ENCODE assay signal across 16 mouse cellular contexts in the genomic region with DNA sequence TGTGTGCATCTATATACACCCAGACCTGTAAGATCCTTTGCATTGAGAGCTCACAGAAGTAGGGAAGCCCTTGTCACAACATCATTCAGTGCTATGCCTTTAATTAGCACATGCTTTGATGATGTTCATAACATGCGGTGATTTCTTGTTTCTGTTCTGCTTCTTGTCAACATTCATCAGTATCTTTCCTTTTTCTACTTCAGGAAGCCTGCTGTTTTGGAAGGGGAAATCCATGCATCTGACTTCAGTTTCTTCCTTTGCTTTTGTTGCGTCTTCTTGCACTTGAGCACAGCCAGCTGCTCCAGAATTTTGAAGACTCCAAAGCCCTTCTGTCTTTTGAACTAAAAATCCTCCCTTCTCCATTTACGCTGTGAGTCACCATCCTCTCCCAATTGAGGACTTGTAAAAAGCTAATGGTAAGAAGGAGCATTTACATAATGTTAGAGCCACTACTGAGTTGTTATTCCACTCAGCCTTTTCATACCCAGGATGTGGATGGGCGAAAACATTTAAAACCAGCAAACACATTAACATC.
DNase-seq lines count a peak whose midpoint lies in the region; ATAC-seq and TF ChIP-seq lines count a peak whose summit lies in the region.
"Had no signal": no experiment of that assay in that cellular context is flagged by ENCODE, and none has a peak within 500 bp of the region (broad histone marks: within the 10 kb centered on the region; RNA-seq: fewer than 3 reads in every experiment).

No protein-coding gene starts in this region.

- peak; percentile 83 for DNase-seq in brain, embryonic 14.5 days (ENCODE audit: low read depth)
- DNase-seq in layer of hippocampus, adult 8-10 months (ENCODE audit: low spot score in 2 of 2) = peak; percentile 8 to 36
- peak; percentile 21 to 86 for DNase-seq in left cerebral cortex, postnatal 25 days (ENCODE audit: low spot score in 2 of 2)
- DNase-seq in adrenal gland, postnatal 4 days (ENCODE audit: low spot score in 2 of 2) = no peak
- no peak for DNase-seq in thymus, adult 2 months
- DNase-seq in gastrocnemius, postnatal 14 days = no peak
- DNase-seq: adrenal gland, adult 8-10 months; gastrocnemius, postnatal 10 days; heart, postnatal 36 days; lung, postnatal 14 days; thymus, adult 18-20 months had no signal

- H3K4me3 ChIP-seq in forebrain, embryonic 15.5 days = no peak overlapping the region
- H3K4me3 ChIP-seq in forebrain, embryonic 12.5 days (replicated peaks) = no peak overlapping the region
- no peak overlapping the region for H3K4me3 ChIP-seq in thymus, adult 2 months (ENCODE audit: control insufficient read depth, insufficient read depth, low read length)
- H3K4me3 ChIP-seq: limb, embryonic 10.5 days; midbrain, embryonic 12.5 days had no signal

- H3K4me1 ChIP-seq in forebrain, embryonic 15.5 days = peaks cover 20% of the 10 kb centered on the region
- H3K4me1 ChIP-seq in forebrain, embryonic 12.5 days = no peaks in the 10 kb centered on the region
- no peaks in the 10 kb centered on the region for H3K4me1 ChIP-seq in thymus, adult 2 months (replicated peaks; ENCODE audit: control insufficient read depth, insufficient read depth, low read length)
- H3K4me1 ChIP-seq: limb, embryonic 10.5 days; midbrain, embryonic 12.5 days had no signal

- no peaks in the 10 kb centered on the region for H3K27me3 ChIP-seq in forebrain, embryonic 15.5 days
- H3K27me3 ChIP-seq in forebrain, embryonic 12.5 days = no peaks in the 10 kb centered on the region
- H3K27me3 ChIP-seq in thymus, adult 2 months (ENCODE audit: control insufficient read depth, insufficient read depth, low read length) = no peaks in the 10 kb centered on the region
- H3K27me3 ChIP-seq: midbrain, embryonic 12.5 days had no signal

- ATAC-seq in forebrain, embryonic 15.5 days (replicated peaks) = peak; percentile 30; the same call in 1 of the 2 replicates
- no peak for ATAC-seq in forebrain, embryonic 12.5 days (ENCODE audit: low FRiP score)

- WGBS in forebrain, embryonic 15.5 days = 37% methylated on average over 4 of the region's 4 CpGs
- WGBS in forebrain, embryonic 12.5 days = 69% methylated on average over 4 of the region's 4 CpGs
- 87% methylated on average over 4 of the region's 4 CpGs for WGBS in thymus, adult 2 months

- no peak for TF ChIP-seq CTCF in brain, embryonic 14.5 days (IDR thresholded peaks at IDR 0.05; ENCODE audit: borderline replicate concordance, extremely low read depth, insufficient read depth, insufficient read length)
- no peak for TF ChIP-seq CTCF in thymus, adult 2 months (IDR thresholded peaks at IDR 0.05; ENCODE audit: borderline replicate concordance, control insufficient read depth, extremely low read depth, insufficient read depth, low read length, poor library complexity)

- H3K36me3 ChIP-seq in forebrain, embryonic 15.5 days = no peaks in the 10 kb centered on the region
- no peaks in the 10 kb centered on the region for H3K36me3 ChIP-seq in forebrain, embryonic 12.5 days (replicated peaks)
- no peaks in the 10 kb centered on the region for H3K36me3 ChIP-seq in thymus, adult 2 months (ENCODE audit: control insufficient read depth, insufficient read depth, low read length)
- H3K36me3 ChIP-seq: limb, embryonic 10.5 days; midbrain, embryonic 12.5 days had no signal

- no peak overlapping the region for H3K9ac ChIP-seq in forebrain, embryonic 15.5 days (replicated peaks)
- H3K9ac ChIP-seq in forebrain, embryonic 12.5 days = no peak overlapping the region
- H3K9ac ChIP-seq: liver, embryonic 14.5 days; midbrain, embryonic 12.5 days had no signal

- peak overlapping the region; percentile 73 for H3K27ac ChIP-seq in forebrain, embryonic 15.5 days (replicated peaks)
- no peak overlapping the region for H3K27ac ChIP-seq in forebrain, embryonic 12.5 days
- no peak overlapping the region for H3K27ac ChIP-seq in thymus, adult 2 months (ENCODE audit: control insufficient read depth, insufficient read depth, low read length)
- H3K27ac ChIP-seq: limb, embryonic 10.5 days; liver, embryonic 14.5 days; midbrain, embryonic 12.5 days had no signal

- H3K4me2 ChIP-seq in forebrain, embryonic 15.5 days (replicated peaks) = no peak overlapping the region
- H3K4me2 ChIP-seq in forebrain, embryonic 12.5 days = no peak overlapping the region
- H3K4me2 ChIP-seq: midbrain, embryonic 12.5 days had no signal

- H3K9me3 ChIP-seq in forebrain, embryonic 15.5 days = no peaks in the 10 kb centered on the region
- H3K9me3 ChIP-seq in forebrain, embryonic 12.5 days = no peaks in the 10 kb centered on the region
- H3K9me3 ChIP-seq: limb, embryonic 10.5 days; midbrain, embryonic 12.5 days had no signal

- intact Hi-C loops in left cerebral cortex, postnatal 25 days (cut with DNase I) = loop anchor here (1.0 to 2.0 kb wide), 4 partner anchors 58 to 883 kb away; no protein-coding TSS in a partner anchor
- intact Hi-C loops in gastrocnemius, postnatal 14 days (cut with DNase I; ENCODE audit: low total_unique reads) = no loop called here

- no peak for TF ChIP-seq POLR2A in brain, embryonic 14.5 days (IDR thresholded peaks at IDR 0.05; ENCODE audit: borderline replicate concordance, extremely low read depth, insufficient read depth, insufficient read length, poor library complexity, severe bottlenecking)
- no peak for TF ChIP-seq POLR2A in thymus, adult 2 months (IDR thresholded peaks at IDR 0.05; ENCODE audit: control insufficient read depth, extremely low read depth, insufficient read depth, low read length, poor library complexity)

Comparison
In these comparisons a context has a peak if more than half of its experiments do, and no peak if none do; other contexts are left out.
1. DNase-seq: peak in brain, embryonic 14.5 days (single experiment), layer of hippocampus, adult 8-10 months (2 of 2) and left cerebral cortex, postnatal 25 days (2 of 2); none in adrenal gland, postnatal 4 days (0 of 2), thymus, adult 2 months (single experiment) and gastrocnemius, postnatal 14 days (single experiment).